Mouse (Mus musculus) heart, embryonic 13.5 days (tissue): ENCODE data around the gene Ifna1. TPM values are rescaled to one million over a fixed set of nuclear protein-coding genes. Genes with fewer than 3 reads are reported as not detected.
A peak's percentile ranks its signal among the peaks of the same experiment; 100 is the strongest.

Experiments used
- ATAC-seq: fragments of 200-750 bp; cut with Nextera tagmentation; 2 replicates; pipeline ENCODE4 v1.8.0; 2017; ENCODE audit warnings: moderate TSS enrichment; ENCODE audit not compliant: insufficient number of reproducible peaks, low FRiP score, low TSS enrichment; ENCODE audit errors: extremely low read depth
- H3K27ac ChIP-seq: fragments of 300-500 bp; sonication (generic); replicated peaks from 2 replicates; pipeline ENCODE4 v1.5.1; 2015; ENCODE audit warnings: moderate library complexity, mild to moderate bottlenecking, inconsistent platforms
- H3K27me3 ChIP-seq: fragments of 300-500 bp; sonication (generic); replicated peaks from 2 replicates; pipeline ENCODE4 v1.6.1; 2015; ENCODE audit warnings: mild to moderate bottlenecking, inconsistent platforms
- H3K36me3 ChIP-seq: fragments of 300-500 bp; sonication (generic); 2 replicates; pipeline ENCODE4 v1.6.1; 2015; ENCODE audit warnings: mild to moderate bottlenecking, inconsistent platforms
- H3K4me1 ChIP-seq: fragments of 300-500 bp; sonication (generic); 2 replicates; pipeline ENCODE4 v1.6.1; 2015; ENCODE audit warnings: inconsistent platforms
- H3K4me2 ChIP-seq: fragments of 300-500 bp; sonication (generic); 2 replicates; pipeline ENCODE4 v1.6.1; 2015; ENCODE audit warnings: inconsistent platforms, mild to moderate bottlenecking, moderate library complexity
- H3K4me3 ChIP-seq: fragments of 300-500 bp; sonication (generic); 2 replicates; pipeline ENCODE4 v1.5.1; 2015; ENCODE audit warnings: moderate library complexity, mild to moderate bottlenecking, inconsistent platforms
- H3K9ac ChIP-seq: fragments of 300-500 bp; sonication (generic); 2 replicates; pipeline ENCODE4 v1.6.1; 2015; ENCODE audit warnings: inconsistent platforms, mild to moderate bottlenecking, moderate library complexity
- H3K9me3 ChIP-seq: fragments of 300-500 bp; sonication (generic); 2 replicates; pipeline ENCODE4 v1.6.1; 2016; ENCODE audit warnings: inconsistent platforms
- WGBS: fragments of 180-500 bp; shearing (Covaris S2); methylation state at CpG from one replicate; pipeline ENCODE4 v1.1.7; 2015; ENCODE audit warnings: mixed read lengths; 5-methylcytosine and 5-hydroxymethylcytosine counted together
- polyA plus RNA-seq: library from polyadenylated mRNA; unstranded; fragments of >200 nt; fragmentation: Nextera tagmentation; extraction: Ambion mirVana; gene quantifications from 2 replicates; pipeline ENCODE4 v1.2.1, GENCODE M21; 2015

Gene Ifna1
- polyA plus RNA-seq, 1 experiment from 2014 or later = not detected

GRCm38 (mm10) chr4:88841438-88841911 lies 8.4 kb upstream of the Ifna1 start, which contains the start of gene Ifna4:
Gene Ifna4 (plus strand): TSS chr4:88841861.
- ATAC-seq = no peak
- Histone ChIP-seq H3K4me2 (no peak within 1 kb of the TSS), H3K27me3 (peaks cover 7% of the 10 kb centered on the region; the same call in 1 of the 2 replicates), H3K36me3 (no peaks in the 10 kb centered on the region), H3K27ac (no peak within 1 kb of the TSS), H3K4me3 (no peak within 1 kb of the TSS), H3K9me3 (no peaks in the 10 kb centered on the region), H3K4me1 (no peaks in the 10 kb centered on the region), H3K9ac (no peak within 1 kb of the TSS)
- 65% methylated on average over 2 of the region's 2 CpGs for WGBS

GRCm38 (mm10) chr4:88845334-88845733 lies 4.6 kb upstream of the Ifna1 start:
- no peaks in the 10 kb centered on the region for H3K36me3 ChIP-seq
- H3K27ac ChIP-seq = no peak overlapping the region
- H3K27me3 ChIP-seq = peaks cover 4% of the 10 kb centered on the region; the same call in 1 of the 2 replicates
- H3K4me3 ChIP-seq = no peak overlapping the region
- 31% methylated on average over 2 of the region's 2 CpGs for WGBS
- no peaks in the 10 kb centered on the region for H3K4me1 ChIP-seq
- H3K9me3 ChIP-seq = no peaks in the 10 kb centered on the region
- no peak overlapping the region for H3K4me2 ChIP-seq
- no peak overlapping the region for H3K9ac ChIP-seq
- ATAC-seq = no peak

GRCm38 (mm10) chr4:88851026-88851763 lies 1.3 kb downstream of the Ifna1 start:
- no peaks in the 10 kb centered on the region for H3K4me1 ChIP-seq
- H3K36me3 ChIP-seq = no peaks in the 10 kb centered on the region
- ATAC-seq = no peak
- no peaks in the 10 kb centered on the region for H3K9me3 ChIP-seq
- no peak overlapping the region for H3K27ac ChIP-seq
- no peak overlapping the region for H3K4me2 ChIP-seq
- no peaks in the 10 kb centered on the region for H3K27me3 ChIP-seq
- no peak overlapping the region for H3K9ac ChIP-seq
- no peak overlapping the region for H3K4me3 ChIP-seq
- 59% methylated on average over 4 of the region's 4 CpGs for WGBS

- H3K9me3 ChIP-seq = no peaks in the 10 kb centered on the region
- ATAC-seq = no peak
- no peak overlapping the region for H3K27ac ChIP-seq
- H3K4me2 ChIP-seq = no peak overlapping the region
- no peaks in the 10 kb centered on the region for H3K36me3 ChIP-seq
- H3K4me3 ChIP-seq = no peak overlapping the region
- H3K9ac ChIP-seq = no peak overlapping the region
- no peaks in the 10 kb centered on the region for H3K4me1 ChIP-seq
- peaks cover 19% of the 10 kb centered on the region for H3K27me3 ChIP-seq
These were observed 9.3 kb downstream of the Ifna1 start for GRCm38 (mm10) chr4:88859214-88859613.

- no peak overlapping the region for H3K4me3 ChIP-seq
These were observed 13.4 kb downstream of the Ifna1 start for GRCm38 (mm10) chr4:88863309-88863708.

GRCm38 (mm10) chr4:88864599-88864998 lies 14.7 kb downstream of the Ifna1 start:
- 55% methylated on average over 9 of the region's 9 CpGs for WGBS
- no peak overlapping the region for H3K9ac ChIP-seq
- H3K4me3 ChIP-seq = no peak overlapping the region; the same call in 1 of the 2 replicates
- H3K4me1 ChIP-seq = peaks cover 8% of the 10 kb centered on the region
- no peaks in the 10 kb centered on the region for H3K36me3 ChIP-seq
- H3K9me3 ChIP-seq = no peaks in the 10 kb centered on the region
- peak overlapping the region; percentile 31; the same call in 1 of the 2 replicates for H3K4me2 ChIP-seq
- H3K27me3 ChIP-seq = peaks cover 44% of the 10 kb centered on the region
- ATAC-seq = no peak
- no peak overlapping the region for H3K27ac ChIP-seq

More at GRCm38 (mm10) chr4:88863309-88863708, 13.4 kb downstream of the Ifna1 start:
- no peak overlapping the region for H3K9ac ChIP-seq
- no peak for ATAC-seq
- H3K27ac ChIP-seq = no peak overlapping the region
- H3K36me3 ChIP-seq = no peaks in the 10 kb centered on the region
- peaks cover 6% of the 10 kb centered on the region for H3K4me1 ChIP-seq
- no peaks in the 10 kb centered on the region for H3K9me3 ChIP-seq
- 7% methylated on average over 7 of the region's 7 CpGs for WGBS
- no peak overlapping the region for H3K4me2 ChIP-seq
- peaks cover 44% of the 10 kb centered on the region for H3K27me3 ChIP-seq

- WGBS = 40% methylated on average over 6 of the region's 6 CpGs
- H3K27ac ChIP-seq = no peak overlapping the region
- H3K9me3 ChIP-seq = no peaks in the 10 kb centered on the region
- H3K4me3 ChIP-seq = no peak overlapping the region
- H3K4me2 ChIP-seq = no peak overlapping the region
- no peak for ATAC-seq
- peaks cover 8% of the 10 kb centered on the region for H3K4me1 ChIP-seq
- H3K27me3 ChIP-seq = peaks cover 44% of the 10 kb centered on the region
- H3K9ac ChIP-seq = no peak overlapping the region
- no peaks in the 10 kb centered on the region for H3K36me3 ChIP-seq
These were observed 15.2 kb downstream of the Ifna1 start for GRCm38 (mm10) chr4:88865011-88865569.

GRCm38 (mm10) chr4:88867366-88867925 lies 17.6 kb downstream of the Ifna1 start:
- no peak for ATAC-seq

GRCm38 (mm10) chr4:88867926-88868911 lies 18.3 kb downstream of the Ifna1 start:
- H3K27me3 ChIP-seq = peaks cover 36% of the 10 kb centered on the region
- H3K36me3 ChIP-seq = no peaks in the 10 kb centered on the region
- H3K4me1 ChIP-seq = peaks cover 8% of the 10 kb centered on the region
- peak overlapping the region; percentile 82 for H3K9ac ChIP-seq
- ATAC-seq = no peak
- H3K4me2 ChIP-seq = peak overlapping the region; percentile 97
- no peaks in the 10 kb centered on the region for H3K9me3 ChIP-seq
- 7% methylated on average over 31 of the region's 31 CpGs for WGBS
- peak overlapping the region; percentile 69 for H3K4me3 ChIP-seq
- peak overlapping the region; percentile 54 for H3K27ac ChIP-seq

More at GRCm38 (mm10) chr4:88867366-88867925, 17.6 kb downstream of the Ifna1 start:
- Histone ChIP-seq H3K9ac (peak overlapping the region; percentile 82), H3K27ac (peak overlapping the region; percentile 54), H3K36me3 (no peaks in the 10 kb centered on the region), H3K4me2 (peak overlapping the region; percentile 97), H3K4me3 (peak overlapping the region; percentile 69), H3K27me3 (peaks cover 44% of the 10 kb centered on the region), H3K9me3 (no peaks in the 10 kb centered on the region), H3K4me1 (peaks cover 8% of the 10 kb centered on the region)
- under 1% methylated on average over 8 of the region's 8 CpGs for WGBS

- Histone ChIP-seq H3K4me1 (peaks cover 5% of the 10 kb centered on the region), H3K27me3 (peaks cover 8% of the 10 kb centered on the region), H3K9me3 (no peaks in the 10 kb centered on the region), H3K36me3 (no peaks in the 10 kb centered on the region), H3K27ac (no peak overlapping the region), H3K4me3 (no peak overlapping the region), H3K9ac (no peak overlapping the region), H3K4me2 (no peak overlapping the region)
- 0% methylated on average over 2 of the region's 2 CpGs for WGBS
- ATAC-seq = no peak
These were observed 22.8 kb downstream of the Ifna1 start for GRCm38 (mm10) chr4:88872691-88873090.
